Mouse (Mus musculus) sigmoid colon, adult 10 weeks (tissue): Measurements from ENCODE around the gene BC035947. TPM values are rescaled to one million over a fixed set of nuclear protein-coding genes. Genes with fewer than 3 reads are reported as not detected.

ENCODE experiments used
- polyA plus RNA-seq: library from polyadenylated mRNA; stranded (reverse); fragments of 350-450 nt; fragmentation: Illumina TruSeq; extraction: RNeasy Lipid Tissue Mini Kit (QIAGEN cat#74804); gene quantifications from one replicate; pipeline ENCODE4 v1.2.3, GENCODE M21; 2014; ENCODE audit warnings: low read depth, low replicate concordance

Gene BC035947
- not detected for polyA plus RNA-seq

GRCm38 (mm10) chr1:78511621-78512160 lies at the start of gene BC035947:
BC035947 (minus strand) TSS chr1:78512158.

GRCm38 (mm10) chr1:78510862-78511261 lies 1.1 kb downstream of the BC035947 start, which contains the start of gene Mogat1:
Mogat1 (plus strand) TSS chr1:78510991.

GRCm38 (mm10) chr1:78488752-78489492 lies 23.0 kb downstream of the BC035947 start, which contains the start of gene Farsb:
Farsb (minus strand) TSS chr1:78488897.

Other genes with a start within 250 kb of the BC035947 start
- gene Sgpp2, start 201.8 kb downstream of the BC035947 start, polyA plus RNA-seq, result 150 TPM
- 171 TPM for gene Farsb, start 23.3 kb downstream of the BC035947 start, polyA plus RNA-seq
- not detected for gene Mogat1, start 1.2 kb downstream of the BC035947 start, polyA plus RNA-seq
- 1,533 TPM for gene Acsl3, start 145.7 kb upstream of the BC035947 start, polyA plus RNA-seq
- 57.4 TPM for gene Utp14b, start 145.9 kb upstream of the BC035947 start, polyA plus RNA-seq